Mouse (Mus musculus): ENCODE data around the gene Gm49711. TPM values are rescaled to one million over a fixed set of nuclear protein-coding genes. Genes with fewer than 3 reads are reported as not detected.

Gm49711 gene
- polyA plus RNA-seq, 1 experiment from 2014 or later: 0.86 TPM

DNA sequence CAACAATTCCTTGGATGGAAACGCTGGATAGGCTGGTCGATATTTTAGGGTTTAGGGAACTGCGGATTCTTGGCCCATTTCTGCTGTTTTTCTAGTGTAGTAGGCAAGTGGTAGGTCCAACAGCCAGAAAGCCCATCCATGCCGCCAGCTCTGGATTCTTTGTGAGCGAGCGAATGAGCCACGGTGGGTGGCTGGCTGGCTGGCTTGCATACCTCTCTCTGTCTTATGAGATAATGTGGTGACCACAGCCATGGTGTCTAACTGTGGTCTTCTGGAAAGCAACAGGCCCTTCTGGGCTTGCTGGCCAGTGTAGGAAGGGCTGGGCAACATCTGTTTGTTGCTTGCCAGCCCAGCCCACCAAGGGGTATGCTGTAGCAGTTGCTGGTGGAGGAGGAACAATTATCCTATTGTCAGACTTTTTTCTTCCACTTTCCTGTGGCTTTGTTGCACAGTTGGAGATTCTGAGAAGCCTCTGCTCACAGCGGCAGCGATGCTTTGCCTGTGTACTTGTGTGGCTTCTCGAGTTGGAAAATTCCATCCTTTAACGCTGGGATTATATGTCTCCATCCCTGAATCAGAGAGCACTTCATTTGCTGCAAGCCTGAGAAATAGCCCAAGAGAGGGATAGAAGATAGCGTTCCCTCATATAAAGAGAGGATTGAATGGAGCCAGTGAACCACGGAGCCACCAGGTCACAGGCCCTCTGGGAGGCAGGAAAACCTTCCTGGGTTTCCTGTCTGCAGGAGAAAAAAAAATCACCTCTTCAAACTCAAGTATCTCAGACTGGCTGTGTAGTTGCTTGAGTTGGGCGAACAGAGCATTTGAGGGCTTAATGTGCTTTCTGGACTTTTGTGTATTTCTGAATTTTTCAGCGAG, 81.5 kb downstream of the Gm49711 start:
- DNase-seq (ENCODE audit: low spot score): peak; percentile 51
- WGBS: 40% methylated on average over 15 of the region's 15 CpGs
- H3K4me1 ChIP-seq (ENCODE audit: control insufficient read depth, insufficient read depth, low read length): peaks cover 13% of the 10 kb centered on the region
- no peaks in the 10 kb centered on the region for H3K27me3 ChIP-seq (replicated peaks; ENCODE audit: control insufficient read depth, insufficient read depth, low read length)
- no peak overlapping the region for H3K4me3 ChIP-seq (ENCODE audit: low read depth, low read length)
- peak overlapping the region; percentile 65 for H3K27ac ChIP-seq (replicated peaks; ENCODE audit: low read depth, low read length)
- ATAC-seq (ENCODE audit: low read depth): peak; percentile 60
- H3K9ac ChIP-seq (ENCODE audit: low read depth, low read length): no peak overlapping the region
- 0 out of 2 replicates have a peak, but pooled peaks cover 2% of the 10 kb centered on the region for H3K9me3 ChIP-seq (ENCODE audit: control insufficient read depth, low read length)
- H3K36me3 ChIP-seq (ENCODE audit: control insufficient read depth, insufficient read depth, low read length): no peaks in the 10 kb centered on the region
- H3K4me2 ChIP-seq (ENCODE audit: low read depth, low read length): 0 out of 2 replicates have a peak overlapping the region, but pooled peaks have one; percentile 11

DNA sequence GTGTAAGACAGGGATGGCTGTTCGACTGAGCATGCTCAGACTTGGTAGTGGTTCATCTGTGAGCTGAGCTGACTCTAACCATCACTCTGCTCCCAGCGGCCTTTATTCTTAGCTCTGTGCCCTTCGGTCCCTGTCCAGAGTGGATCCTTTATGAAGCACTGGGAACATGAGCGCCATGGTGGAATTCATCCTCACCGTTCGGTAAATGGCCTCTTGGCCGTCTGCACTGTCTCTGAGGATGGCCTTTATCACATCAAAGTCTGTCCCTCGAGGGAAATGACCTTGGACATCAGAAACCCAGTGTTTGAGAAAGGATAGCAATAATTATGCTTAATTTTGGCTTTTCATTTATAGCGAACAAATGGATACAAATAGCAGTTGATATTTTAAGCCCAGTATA, 82.2 kb downstream of the Gm49711 start:
- H3K4me2 ChIP-seq (ENCODE audit: low read depth, low read length): no peak overlapping the region
- no peak overlapping the region for H3K4me3 ChIP-seq (ENCODE audit: low read depth, low read length)
- H3K27ac ChIP-seq (replicated peaks; ENCODE audit: low read depth, low read length): peak overlapping the region; percentile 24; the same call in 1 of the 2 replicates
- H3K9ac ChIP-seq (ENCODE audit: low read depth, low read length): no peak overlapping the region
- no peaks in the 10 kb centered on the region for H3K27me3 ChIP-seq (replicated peaks; ENCODE audit: control insufficient read depth, insufficient read depth, low read length)
- WGBS: 67% methylated on average over 9 of the region's 9 CpGs
- peaks cover 13% of the 10 kb centered on the region for H3K4me1 ChIP-seq (ENCODE audit: control insufficient read depth, insufficient read depth, low read length)
- DNase-seq (ENCODE audit: low spot score): no peak
- no peaks in the 10 kb centered on the region for H3K36me3 ChIP-seq (ENCODE audit: control insufficient read depth, insufficient read depth, low read length)
- H3K9me3 ChIP-seq (ENCODE audit: control insufficient read depth, low read length): 0 out of 2 replicates have a peak, but pooled peaks cover 2% of the 10 kb centered on the region
- ATAC-seq (ENCODE audit: low read depth): no peak

DNA sequence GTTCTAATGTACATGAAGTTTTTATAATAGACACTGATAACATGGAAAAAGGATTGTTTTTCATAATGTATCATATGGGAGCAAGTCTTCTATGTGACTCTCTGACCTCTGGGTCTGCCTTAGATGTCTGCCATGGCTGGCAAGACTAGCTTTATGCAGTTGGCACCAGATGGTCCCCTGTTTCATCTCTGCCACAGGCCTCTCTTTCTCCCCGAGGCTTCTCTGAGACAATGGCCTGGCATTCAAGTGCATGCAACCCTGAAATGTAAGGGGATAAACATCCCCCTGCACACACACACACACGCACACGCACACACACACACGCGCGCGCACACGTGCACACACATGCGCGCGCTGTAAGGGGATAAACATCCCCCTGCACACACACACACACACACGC, 82.9 kb downstream of the Gm49711 start:
- Histone ChIP-seq H3K4me3 (ENCODE audit: low read depth, low read length) (no peak overlapping the region), H3K36me3 (ENCODE audit: control insufficient read depth, insufficient read depth, low read length) (no peaks in the 10 kb centered on the region), H3K9me3 (ENCODE audit: control insufficient read depth, low read length) (0 out of 2 replicates have a peak, but pooled peaks cover 2% of the 10 kb centered on the region), H3K4me2 (ENCODE audit: low read depth, low read length) (no peak overlapping the region), H3K27me3 (replicated peaks; ENCODE audit: control insufficient read depth, insufficient read depth, low read length) (no peaks in the 10 kb centered on the region), H3K27ac (replicated peaks; ENCODE audit: low read depth, low read length) (no peak overlapping the region), H3K9ac (ENCODE audit: low read depth, low read length) (no peak overlapping the region), H3K4me1 (ENCODE audit: control insufficient read depth, insufficient read depth, low read length) (peaks cover 13% of the 10 kb centered on the region)
- 89% methylated on average over 12 of the region's 12 CpGs for WGBS
- DNase-seq (ENCODE audit: low spot score) (no peak), ATAC-seq (ENCODE audit: low read depth) (no peak)

DNA sequence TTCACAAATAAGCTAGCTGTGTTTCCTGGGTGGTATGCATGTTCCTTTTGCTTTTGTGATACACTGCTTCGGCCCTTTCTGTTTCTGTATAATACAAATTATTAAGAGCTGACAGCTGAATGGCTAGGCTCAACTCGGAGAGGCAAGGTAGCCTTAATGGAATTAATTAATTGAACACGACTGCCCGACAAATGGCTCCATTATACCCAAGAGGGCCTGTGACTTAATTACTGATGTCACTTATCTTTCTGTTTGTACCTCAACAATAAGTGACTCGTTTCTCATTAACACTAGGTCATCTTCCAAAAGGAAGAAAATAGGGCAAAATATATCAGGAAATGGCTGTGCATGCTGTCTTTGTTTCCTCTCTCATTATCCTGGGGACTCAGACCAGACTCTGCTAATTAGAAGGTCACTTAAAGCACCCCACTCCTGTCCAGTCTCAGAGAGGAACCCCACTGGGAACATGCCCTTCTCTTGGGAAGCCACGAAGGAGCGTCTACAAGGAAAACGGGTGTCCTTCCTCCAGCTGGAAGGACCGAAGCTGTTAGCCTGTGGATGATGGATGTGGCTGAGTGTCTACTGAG, 84.4 kb downstream of the Gm49711 start:
- ATAC-seq (ENCODE audit: low read depth) (no peak), DNase-seq (ENCODE audit: low spot score) (no peak)
- H3K4me2 ChIP-seq (ENCODE audit: low read depth, low read length): no peak overlapping the region
- no peak overlapping the region for H3K27ac ChIP-seq (replicated peaks; ENCODE audit: low read depth, low read length)
- WGBS: 62% methylated on average over 9 of the region's 9 CpGs
- no peak overlapping the region for H3K9ac ChIP-seq (ENCODE audit: low read depth, low read length)
- no peaks in the 10 kb centered on the region for H3K27me3 ChIP-seq (replicated peaks; ENCODE audit: control insufficient read depth, insufficient read depth, low read length)
- peaks cover 22% of the 10 kb centered on the region for H3K4me1 ChIP-seq (ENCODE audit: control insufficient read depth, insufficient read depth, low read length)
- H3K36me3 ChIP-seq (ENCODE audit: control insufficient read depth, insufficient read depth, low read length): no peaks in the 10 kb centered on the region
- no peaks in the 10 kb centered on the region for H3K9me3 ChIP-seq (ENCODE audit: control insufficient read depth, low read length)
- H3K4me3 ChIP-seq (ENCODE audit: low read depth, low read length): no peak overlapping the region

DNA sequence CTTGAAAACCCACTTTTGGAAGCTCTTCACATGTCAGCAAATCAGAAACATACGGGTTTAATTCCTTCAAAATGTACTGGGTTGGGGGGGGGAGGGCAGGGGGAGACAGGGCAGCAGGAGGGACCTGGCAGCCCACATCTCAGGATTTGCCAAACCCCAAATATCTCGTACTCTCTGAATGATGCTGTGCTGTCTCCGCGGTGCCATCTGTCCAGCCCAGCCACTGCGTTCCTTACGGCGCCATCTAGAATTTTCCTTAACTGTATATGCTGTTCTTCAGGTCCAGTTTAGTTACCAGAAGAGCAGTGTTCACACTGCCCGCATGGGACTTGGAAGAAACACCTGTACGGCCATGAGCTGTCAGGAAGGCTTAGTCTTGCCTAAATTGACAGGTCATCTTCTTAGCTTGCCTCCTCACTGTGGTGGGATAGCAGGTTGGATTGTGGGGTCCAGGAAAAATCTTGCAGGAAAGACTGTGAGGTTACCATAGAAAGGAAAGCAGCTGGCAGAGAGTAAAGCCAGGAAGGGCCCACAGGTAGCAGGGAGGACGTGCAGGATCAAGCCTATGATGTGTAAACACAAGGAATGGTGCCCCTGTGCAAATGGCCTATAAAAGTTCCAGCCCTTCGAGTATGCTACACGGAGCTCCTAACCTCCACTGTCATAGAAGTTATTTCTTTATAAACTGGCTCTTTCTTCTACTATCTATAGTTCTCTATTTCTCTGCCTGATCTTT, 89.7 kb downstream of the Gm49711 start:
- Histone ChIP-seq H3K4me2 (ENCODE audit: low read depth, low read length) (no peak overlapping the region), H3K4me3 (ENCODE audit: low read depth, low read length) (no peak overlapping the region), H3K4me1 (ENCODE audit: control insufficient read depth, insufficient read depth, low read length) (peaks cover 14% of the 10 kb centered on the region), H3K27ac (replicated peaks; ENCODE audit: low read depth, low read length) (no peak overlapping the region), H3K9me3 (ENCODE audit: control insufficient read depth, low read length) (no peaks in the 10 kb centered on the region), H3K9ac (ENCODE audit: low read depth, low read length) (no peak overlapping the region), H3K36me3 (ENCODE audit: control insufficient read depth, insufficient read depth, low read length) (no peaks in the 10 kb centered on the region), H3K27me3 (replicated peaks; ENCODE audit: control insufficient read depth, insufficient read depth, low read length) (no peaks in the 10 kb centered on the region)
- ATAC-seq (ENCODE audit: low read depth) (no peak), DNase-seq (ENCODE audit: low spot score) (peak; percentile 25)
- 76% methylated on average over 12 of the region's 12 CpGs for WGBS

DNA sequence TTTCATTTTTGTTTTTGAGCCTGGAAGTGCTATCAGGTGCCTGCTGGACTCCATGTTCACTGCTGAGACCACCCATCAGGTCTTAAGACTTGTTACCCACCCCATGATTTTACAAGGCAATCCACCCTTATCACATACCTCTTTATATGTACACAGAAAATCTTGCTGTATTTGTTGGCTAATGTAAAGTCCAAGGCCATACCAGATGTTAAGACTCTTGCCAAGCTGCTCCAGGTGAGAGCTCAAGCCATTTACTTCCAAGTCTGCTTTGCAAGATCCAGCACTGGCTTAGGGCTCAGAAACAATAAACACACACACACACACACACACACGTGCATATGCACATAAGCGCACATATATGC, 90.2 kb downstream of the Gm49711 start:
- no peak overlapping the region for H3K4me2 ChIP-seq (ENCODE audit: low read depth, low read length)
- no peaks in the 10 kb centered on the region for H3K36me3 ChIP-seq (ENCODE audit: control insufficient read depth, insufficient read depth, low read length)
- H3K27ac ChIP-seq (replicated peaks; ENCODE audit: low read depth, low read length): no peak overlapping the region
- H3K4me1 ChIP-seq (ENCODE audit: control insufficient read depth, insufficient read depth, low read length): peaks cover 14% of the 10 kb centered on the region
- H3K4me3 ChIP-seq (ENCODE audit: low read depth, low read length): no peak overlapping the region
- ATAC-seq (ENCODE audit: low read depth): no peak
- H3K9ac ChIP-seq (ENCODE audit: low read depth, low read length): no peak overlapping the region
- WGBS: 75% methylated on average over 2 of the region's 2 CpGs
- H3K9me3 ChIP-seq (ENCODE audit: control insufficient read depth, low read length): no peaks in the 10 kb centered on the region
- H3K27me3 ChIP-seq (replicated peaks; ENCODE audit: control insufficient read depth, insufficient read depth, low read length): no peaks in the 10 kb centered on the region
- DNase-seq (ENCODE audit: low spot score): no peak

DNA sequence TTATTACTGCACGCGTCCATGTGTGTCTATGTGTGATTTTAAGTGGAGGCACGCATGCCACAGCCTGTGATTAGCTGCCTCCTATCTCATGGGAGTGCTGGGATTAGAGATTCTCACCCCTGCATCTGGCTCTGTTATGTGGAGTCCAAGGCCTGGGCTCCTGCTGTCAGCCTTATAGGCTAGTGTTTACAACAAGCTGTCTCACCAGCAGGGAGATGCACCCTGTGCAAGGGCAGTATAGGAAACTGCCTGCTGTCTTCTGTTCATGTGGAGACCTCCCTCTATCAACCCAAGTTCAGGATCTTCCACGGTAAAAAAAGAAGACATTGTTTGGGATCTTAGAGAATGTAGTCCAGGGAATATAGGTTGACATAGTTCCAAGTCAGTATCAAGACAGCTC, 92.9 kb downstream of the Gm49711 start:
- DNase-seq (ENCODE audit: low spot score) (no peak), ATAC-seq (ENCODE audit: low read depth) (no peak)
- H3K4me3 ChIP-seq (ENCODE audit: low read depth, low read length): no peak overlapping the region
- H3K36me3 ChIP-seq (ENCODE audit: control insufficient read depth, insufficient read depth, low read length): no peaks in the 10 kb centered on the region
- H3K27ac ChIP-seq (replicated peaks; ENCODE audit: low read depth, low read length): no peak overlapping the region
- 67% methylated on average over 4 of the region's 4 CpGs for WGBS
- H3K27me3 ChIP-seq (replicated peaks; ENCODE audit: control insufficient read depth, insufficient read depth, low read length): no peaks in the 10 kb centered on the region
- no peaks in the 10 kb centered on the region for H3K9me3 ChIP-seq (ENCODE audit: control insufficient read depth, low read length)
- H3K4me1 ChIP-seq (ENCODE audit: control insufficient read depth, insufficient read depth, low read length): peaks cover 14% of the 10 kb centered on the region
- H3K9ac ChIP-seq (ENCODE audit: low read depth, low read length): no peak overlapping the region
- no peak overlapping the region for H3K4me2 ChIP-seq (ENCODE audit: low read depth, low read length)

DNA sequence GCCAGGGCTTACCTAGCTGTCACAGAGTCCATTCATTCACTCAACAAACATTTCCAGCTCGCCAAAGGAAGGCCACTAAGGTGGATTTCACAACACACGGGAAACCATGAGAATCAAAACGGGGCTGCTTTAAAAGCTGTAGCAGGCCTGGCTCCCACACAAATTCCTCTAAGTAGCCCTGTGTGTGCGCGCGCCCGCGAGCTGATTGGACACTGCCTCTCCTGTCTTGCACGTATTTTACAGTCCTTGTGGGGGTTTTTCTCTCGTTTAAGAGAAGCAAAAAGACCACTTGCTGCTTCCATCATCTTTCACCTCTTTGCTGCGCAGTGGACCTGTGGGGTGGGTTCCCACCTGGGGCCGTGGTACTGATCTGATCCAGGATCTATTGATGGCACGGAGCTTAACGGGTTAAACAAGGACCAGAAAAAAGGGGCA, 99.9 kb downstream of the Gm49711 start:
- H3K27ac ChIP-seq (replicated peaks; ENCODE audit: low read depth, low read length): peak overlapping the region; percentile 68
- H3K27me3 ChIP-seq (replicated peaks; ENCODE audit: control insufficient read depth, insufficient read depth, low read length): no peaks in the 10 kb centered on the region
- H3K36me3 ChIP-seq (ENCODE audit: control insufficient read depth, insufficient read depth, low read length): no peaks in the 10 kb centered on the region
- whole genome bisulfite sequencing: 4% methylated on average over 14 of the region's 14 CpGs
- ATAC-seq (ENCODE audit: low read depth) (peak; percentile 62), DNase-seq (ENCODE audit: low spot score) (peak; percentile 76)
- H3K4me2 ChIP-seq (ENCODE audit: low read depth, low read length): peak overlapping the region; percentile 94
- no peaks in the 10 kb centered on the region for H3K9me3 ChIP-seq (ENCODE audit: control insufficient read depth, low read length)
- peak overlapping the region; percentile 49 for H3K4me3 ChIP-seq (ENCODE audit: low read depth, low read length)
- H3K4me1 ChIP-seq (ENCODE audit: control insufficient read depth, insufficient read depth, low read length): peaks cover 14% of the 10 kb centered on the region; the same call in 1 of the 2 replicates
- peak overlapping the region; percentile 66 for H3K9ac ChIP-seq (ENCODE audit: low read depth, low read length)

All from embryonic facial prominence, embryonic 14.5 days (tissue).